Mouse (Mus musculus): ENCODE results near the gene Ankrd33.

GRCm38 (mm10) chr15:101113176-101113575 is 2.4 kb upstream of the Ankrd33 start:
- TF ChIP-seq POLR2A (IDR thresholded peaks at IDR 0.05; ENCODE audit: extremely low read depth, insufficient read depth, low read length) = 0 out of 2 replicates have a peak, but pooled peaks have one; percentile 30
- no peak for TF ChIP-seq CTCF (IDR thresholded peaks at IDR 0.05; ENCODE audit: low read depth, low read length)
